Mouse (Mus musculus) ES-E14 (cell line): Measurements from ENCODE around the gene Prl.

Experiments
- CHD2 ChIP-seq: IDR thresholded peaks from 2 replicates; pipeline ENCODE4 v1.6.1; 2014; ENCODE audit warnings: mild to moderate bottlenecking, low read depth, low read length, inconsistent platforms
- MAFK ChIP-seq: IDR thresholded peaks from 2 replicates; pipeline ENCODE4 v1.6.1; 2014; ENCODE audit warnings: mild to moderate bottlenecking, low read depth, low read length, inconsistent platforms; ENCODE audit not compliant: insufficient read depth
- ZC3H11A ChIP-seq: IDR thresholded peaks from 2 replicates; pipeline ENCODE4 v1.6.1; 2012; ENCODE audit warnings: low read depth, mild to moderate bottlenecking, inconsistent platforms, low read length, borderline replicate concordance

GRCm38 (mm10) chr13:27059177-27059576, 1.8 kb downstream of the Prl start:
- TF ChIP-seq MAFK (no peak), ZC3H11A (no peak), CHD2 (no peak)
